Mouse (Mus musculus) liver, embryonic 14.5 days (tissue): ENCODE results near the gene Dlg2.

Source experiments
- CTCF ChIP-seq: IDR thresholded peaks from 2 replicates; pipeline ENCODE4 v1.5.1; 2016; ENCODE audit warnings: antibody characterized with exemption, low read depth, control low read depth
- EP300 ChIP-seq: IDR thresholded peaks from 2 replicates; pipeline ENCODE4 v1.6.1; 2016; ENCODE audit warnings: antibody characterized with exemption, low read depth

- TF ChIP-seq CTCF (no peak), EP300 (no peak)
Measured at GRCm38 (mm10) chr7:92220619-92221018, 1744.1 kb downstream of the Dlg2 start.
